Mouse (Mus musculus) lung, adult 18-20 months (tissue): Measurements from ENCODE around the gene Spdya.
A peak's percentile ranks its signal among the peaks of the same experiment; 100 is the strongest.
"Not testable (repeated sequence)": the region's sequence is repeated elsewhere in the genome, so short reads cannot be mapped to it uniquely, and the experiment has no call there.

Experiments used
- DNase-seq, 2 experiments: peaks; one replicate each; pipeline ENCODE4 v3.0.0; 2022; ENCODE audit warnings: mixed read lengths in 2 of 2

Gene Spdya

DNA sequence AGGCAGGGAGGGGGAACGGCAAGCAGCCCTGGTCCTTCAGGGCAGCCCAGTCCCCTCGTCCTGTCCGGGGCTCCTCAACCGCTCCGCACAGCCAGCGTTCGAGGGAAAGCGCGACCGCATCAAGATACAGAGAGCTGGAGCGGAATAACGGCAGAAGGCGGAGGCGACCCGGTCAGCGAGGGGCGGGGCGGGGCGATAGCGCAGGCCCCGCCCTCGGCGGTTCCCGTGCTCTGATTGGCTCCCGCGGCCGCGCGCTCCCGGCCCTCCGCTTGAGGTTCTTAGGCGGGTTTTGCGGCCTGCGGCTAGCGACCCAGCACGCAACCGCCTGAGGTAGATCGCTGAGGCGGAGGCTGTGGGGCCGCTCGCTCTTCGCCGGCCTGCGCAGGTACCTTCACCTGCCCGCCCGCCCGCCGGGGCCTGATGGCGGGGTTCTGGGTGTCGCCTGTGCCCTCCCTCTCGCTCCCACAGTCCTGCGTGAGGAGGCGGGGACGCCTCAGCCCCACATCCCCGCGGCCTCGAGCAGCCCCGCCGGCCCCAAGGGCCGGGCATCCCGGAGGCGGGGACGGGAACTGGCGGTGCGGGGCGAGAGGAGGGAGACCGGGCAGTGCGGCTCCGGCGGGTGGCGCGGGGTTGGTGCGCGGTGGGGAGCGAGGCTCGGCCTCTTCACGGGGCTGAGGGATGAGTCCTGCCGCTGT lies at the start of gene Spdya:
TSS of gene Spdya (plus strand) at position 305 of the 695 bp plus-strand sequence.
- DNase-seq, result peak; percentile 84 to 85

DNA sequence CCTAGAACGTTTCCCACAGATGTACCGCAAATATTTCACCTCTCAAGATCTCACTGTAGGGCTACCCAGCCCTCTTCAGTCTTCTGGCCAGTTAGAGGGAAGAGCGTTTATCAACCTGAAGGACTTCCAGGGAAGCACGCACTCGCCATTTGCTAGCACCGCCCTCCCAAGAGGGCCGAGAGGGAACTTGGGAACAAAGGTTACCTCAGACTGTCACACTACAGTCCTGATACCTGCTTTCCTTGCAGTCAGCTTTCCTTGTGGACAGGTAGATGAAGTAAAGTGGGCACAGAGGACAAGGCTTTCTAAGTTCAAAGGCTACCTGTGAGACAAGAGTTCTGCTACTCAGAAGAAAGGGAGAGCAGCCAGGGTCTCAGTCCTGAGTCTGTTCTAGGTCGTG lies 45.0 kb upstream of the Spdya start:
- no peak for DNase-seq

DNA sequence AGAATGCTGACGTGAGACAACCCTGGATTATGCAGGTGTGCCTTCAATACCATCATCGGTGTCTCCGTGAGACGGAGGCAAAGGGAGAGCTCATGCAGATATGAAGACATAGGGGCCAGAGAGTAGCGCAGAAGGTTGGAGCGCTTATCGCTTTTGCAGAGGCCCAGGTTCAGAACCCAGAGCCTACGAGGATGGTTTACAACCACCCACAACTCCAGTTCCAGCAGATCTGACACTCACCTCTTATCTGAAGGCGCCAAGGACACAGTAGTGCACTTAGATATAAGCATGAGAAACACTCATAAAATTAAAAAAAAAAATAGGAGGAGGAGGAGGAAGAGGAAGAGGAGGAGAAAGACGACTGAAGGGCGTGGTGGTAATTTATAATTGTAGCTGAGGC lies 41.6 kb upstream of the Spdya start:
- no peak for DNase-seq

DNA sequence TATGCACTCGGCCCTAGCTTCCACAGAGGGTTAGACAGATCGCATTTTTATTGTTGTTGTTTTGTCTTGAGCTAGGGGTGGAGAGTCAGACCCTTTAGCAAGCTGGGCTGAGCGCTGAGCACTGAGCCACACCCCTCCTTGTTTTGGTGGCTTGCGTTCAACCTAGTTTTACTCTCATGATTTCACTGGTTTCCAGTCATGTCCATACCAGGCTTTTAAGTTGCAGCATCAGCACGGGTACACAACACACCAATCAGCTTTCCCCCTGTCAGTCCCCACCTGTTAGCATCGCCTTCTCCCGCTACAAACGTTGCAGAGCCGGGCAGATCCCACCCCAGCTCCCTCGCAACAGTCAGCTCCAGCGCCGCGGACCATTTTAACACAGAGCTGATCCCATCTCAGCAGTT lies 25.6 kb upstream of the Spdya start:
- no peak for DNase-seq

DNA sequence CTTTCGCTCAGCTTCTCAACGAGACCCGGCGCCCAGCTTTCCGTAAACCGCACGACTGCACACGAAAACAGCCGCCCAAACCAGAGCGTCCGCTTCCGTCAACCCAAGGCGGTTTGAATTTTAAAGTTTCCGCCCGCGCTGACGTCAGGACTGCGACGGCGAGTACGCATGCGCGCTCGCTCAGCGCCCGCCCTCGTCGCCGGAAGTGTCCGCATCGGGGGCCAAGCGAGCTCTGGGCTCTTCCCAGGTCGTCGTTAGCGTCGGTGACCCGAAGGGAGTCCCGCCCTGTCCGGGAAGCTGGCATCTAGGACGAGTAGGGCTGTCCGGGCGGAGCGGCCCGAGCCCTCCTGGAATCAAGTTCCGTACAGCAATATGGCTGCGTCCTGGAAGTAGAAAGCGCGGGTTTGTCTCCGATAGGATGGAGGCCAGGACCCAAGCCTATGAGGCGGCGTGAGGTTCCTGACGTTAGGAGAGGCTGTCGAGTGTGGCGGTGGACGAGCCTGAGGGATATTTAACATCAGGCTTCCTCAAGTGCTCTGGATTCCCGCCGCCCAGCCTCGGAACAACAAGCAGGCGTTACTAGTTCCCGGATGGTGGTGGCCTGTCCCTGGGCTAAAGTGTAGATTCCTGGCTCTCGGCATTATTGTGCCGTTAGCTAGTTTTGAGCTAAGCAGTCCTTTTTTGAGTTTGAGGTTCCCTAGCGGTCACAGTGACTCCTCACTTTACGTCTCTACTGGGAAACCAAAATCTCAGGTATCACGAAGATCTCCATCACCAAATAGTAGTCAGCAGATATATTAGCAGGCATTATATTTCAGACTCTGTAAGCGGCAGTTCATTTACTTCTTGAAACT lies 24.9 kb upstream of the Spdya start, which contains the start of gene Ndc80:
TSS of gene Ndc80 (minus strand) at position 147 of the 854 bp plus-strand sequence.
- DNase-seq, result peak; percentile 95 to 97

DNA sequence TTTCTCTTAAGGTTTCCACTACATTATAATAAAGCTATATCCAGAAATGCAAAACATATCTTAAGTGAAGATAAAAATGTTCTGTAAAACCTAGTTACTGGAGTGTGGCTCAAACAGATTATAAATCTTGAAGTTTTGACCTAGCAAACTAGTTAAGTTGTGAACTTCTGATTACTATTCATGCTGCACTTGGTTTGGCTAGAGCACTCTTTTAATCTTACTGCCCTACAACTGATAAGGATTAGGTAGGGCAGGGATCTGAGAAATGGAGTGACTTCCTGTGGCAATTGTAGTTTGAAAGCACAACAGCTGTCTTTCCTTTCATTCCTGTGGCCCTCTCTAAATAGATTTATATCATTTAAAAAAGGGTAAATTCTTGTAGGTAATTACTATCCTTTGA lies 23.8 kb upstream of the Spdya start:
- no peak for DNase-seq

DNA sequence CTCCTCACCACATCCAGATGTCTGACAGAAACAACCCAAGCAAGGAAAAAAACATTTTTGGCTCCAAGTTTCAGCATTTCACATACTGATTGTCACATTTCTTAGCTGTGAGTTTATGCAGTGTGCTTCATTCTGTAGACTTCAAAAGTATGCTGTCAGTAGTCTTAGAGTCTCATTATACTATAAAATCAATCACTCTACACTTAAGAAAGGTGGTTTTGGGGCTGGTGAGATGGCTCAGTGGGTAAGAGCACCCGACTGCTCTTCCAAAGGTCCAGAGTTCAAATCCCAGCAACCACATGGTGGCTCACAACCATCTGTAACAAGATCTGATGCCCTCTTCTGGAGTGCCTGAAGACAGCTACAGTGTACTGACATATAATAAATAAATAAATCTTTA lies 16.3 kb upstream of the Spdya start:
- DNase-seq, result not testable (repeated sequence)

DNA sequence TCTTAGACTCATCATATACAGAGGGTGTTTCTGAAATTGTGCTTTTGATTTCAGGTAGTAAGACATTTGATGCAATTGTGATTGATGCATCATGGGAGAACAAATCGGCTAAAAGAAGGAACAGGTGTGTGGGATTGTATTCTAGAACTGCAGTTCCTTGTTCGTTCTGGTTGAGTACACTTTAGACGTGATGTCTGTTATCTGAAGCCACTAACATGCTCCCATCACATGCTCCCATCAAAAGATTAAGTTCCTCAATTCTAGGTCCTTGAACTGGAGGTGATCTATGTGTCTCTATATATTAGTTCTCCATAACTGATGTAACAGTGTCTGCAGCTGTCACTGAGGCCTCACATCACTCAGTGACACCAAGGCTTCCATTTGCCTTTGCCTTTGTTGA lies 14.7 kb upstream of the Spdya start:
- DNase-seq, result no peak

DNA sequence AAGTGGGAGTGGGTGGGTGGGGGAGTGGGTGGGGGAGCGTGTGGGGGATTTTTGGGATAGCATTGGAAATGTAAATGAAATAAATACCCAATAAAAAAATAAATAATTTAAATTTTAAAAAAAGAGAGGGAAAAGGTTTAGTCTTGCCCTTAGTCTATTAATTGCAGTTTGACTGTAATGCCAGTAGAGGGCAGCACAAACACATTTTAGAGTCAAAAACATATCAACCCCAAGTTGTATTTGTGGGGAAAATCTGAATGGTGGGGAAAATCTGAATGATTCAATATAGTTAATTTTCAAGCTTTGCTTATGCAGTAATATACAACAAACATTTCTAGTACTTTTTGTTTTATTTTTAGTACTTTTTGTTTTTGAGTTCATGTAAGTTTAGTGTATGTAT lies 3.3 kb upstream of the Spdya start:
- no peak for DNase-seq

DNA sequence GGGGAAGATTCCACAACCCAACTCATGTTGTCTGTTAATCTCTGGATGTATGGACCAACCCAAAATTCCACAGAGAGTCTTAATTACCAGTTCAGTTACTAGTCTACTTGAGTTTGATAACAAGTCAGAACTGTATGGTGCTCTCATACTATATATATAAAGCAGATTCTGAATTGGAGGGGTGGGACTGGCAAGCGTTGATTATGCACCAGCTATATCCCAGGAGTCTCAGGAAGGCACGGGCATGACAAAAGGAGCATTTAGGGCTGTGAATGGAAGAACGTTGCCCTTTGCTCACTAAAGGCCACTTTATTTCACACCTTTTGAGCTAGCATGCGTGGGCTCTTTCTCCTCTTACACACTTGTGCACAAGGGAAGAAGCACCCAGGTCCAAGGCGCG lies 511 bp upstream of the Spdya start:
- DNase-seq, result no peak

DNA sequence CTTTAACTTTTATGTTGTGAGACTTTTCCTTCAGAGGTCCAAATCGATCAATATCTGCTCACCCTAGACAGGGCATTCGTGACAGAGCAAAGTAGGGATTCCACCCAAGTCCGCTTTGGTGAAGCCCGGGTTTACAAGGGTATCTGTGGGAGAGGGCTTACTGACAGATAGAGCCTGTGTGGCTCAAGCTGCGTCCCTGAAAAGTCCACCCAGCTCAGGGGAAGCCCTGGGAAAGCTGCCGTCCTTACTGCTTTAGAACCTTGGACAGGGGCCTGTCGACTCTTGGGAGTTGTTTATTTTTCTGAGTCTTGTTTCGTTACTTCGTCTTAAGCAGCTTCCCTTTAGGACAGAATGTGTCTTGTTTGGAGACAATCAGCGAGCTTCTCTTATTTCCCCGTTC lies 1.0 kb downstream of the Spdya start:
- peak in 1 of 2 experiments; percentile 2 for DNase-seq

DNA sequence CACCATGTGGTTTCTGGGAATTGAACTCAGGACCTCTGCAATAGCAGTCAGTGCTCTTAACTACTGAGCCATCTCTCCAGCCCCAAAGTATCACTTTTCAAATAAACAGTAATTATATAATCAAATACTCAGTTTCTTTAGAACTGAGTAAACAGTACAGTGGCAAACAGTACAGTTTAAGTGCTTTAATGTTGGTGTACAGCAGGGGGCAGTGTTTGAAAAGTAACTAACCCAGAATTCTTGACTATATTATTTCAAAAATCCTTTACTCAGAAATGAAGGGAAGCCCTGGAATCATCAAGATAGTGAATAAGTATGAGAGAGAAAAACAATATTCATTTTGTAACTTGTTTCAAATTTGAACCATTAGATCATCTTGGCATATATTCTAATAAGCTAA lies 9.8 kb downstream of the Spdya start:
- peak in 1 of 2 experiments; percentile 28 for DNase-seq

DNA sequence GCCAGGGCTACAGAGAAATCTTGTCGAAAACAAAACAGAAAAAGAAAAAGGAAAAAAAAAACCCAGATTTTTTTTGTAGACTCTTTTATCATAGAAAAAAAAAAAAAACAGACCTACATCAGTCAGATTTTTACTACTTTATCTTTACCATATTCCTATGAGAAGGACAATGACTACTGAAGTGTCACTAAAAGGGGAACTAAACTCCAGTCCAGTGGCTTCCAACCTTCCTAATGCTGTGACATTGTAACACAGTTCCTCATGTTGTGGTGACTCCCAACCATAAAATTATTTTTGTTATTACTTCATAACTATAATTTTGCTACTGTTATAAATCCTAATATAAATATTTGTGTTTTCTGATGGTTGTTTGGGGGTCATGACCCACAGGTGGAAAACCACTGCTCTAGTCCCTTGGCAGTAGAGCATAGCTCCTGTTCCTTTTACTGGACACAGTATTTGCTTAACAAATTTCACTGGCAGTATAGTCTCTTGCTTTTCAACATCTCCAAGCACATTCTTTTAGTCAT lies 27.4 kb downstream of the Spdya start:
- DNase-seq, result no peak

DNA sequence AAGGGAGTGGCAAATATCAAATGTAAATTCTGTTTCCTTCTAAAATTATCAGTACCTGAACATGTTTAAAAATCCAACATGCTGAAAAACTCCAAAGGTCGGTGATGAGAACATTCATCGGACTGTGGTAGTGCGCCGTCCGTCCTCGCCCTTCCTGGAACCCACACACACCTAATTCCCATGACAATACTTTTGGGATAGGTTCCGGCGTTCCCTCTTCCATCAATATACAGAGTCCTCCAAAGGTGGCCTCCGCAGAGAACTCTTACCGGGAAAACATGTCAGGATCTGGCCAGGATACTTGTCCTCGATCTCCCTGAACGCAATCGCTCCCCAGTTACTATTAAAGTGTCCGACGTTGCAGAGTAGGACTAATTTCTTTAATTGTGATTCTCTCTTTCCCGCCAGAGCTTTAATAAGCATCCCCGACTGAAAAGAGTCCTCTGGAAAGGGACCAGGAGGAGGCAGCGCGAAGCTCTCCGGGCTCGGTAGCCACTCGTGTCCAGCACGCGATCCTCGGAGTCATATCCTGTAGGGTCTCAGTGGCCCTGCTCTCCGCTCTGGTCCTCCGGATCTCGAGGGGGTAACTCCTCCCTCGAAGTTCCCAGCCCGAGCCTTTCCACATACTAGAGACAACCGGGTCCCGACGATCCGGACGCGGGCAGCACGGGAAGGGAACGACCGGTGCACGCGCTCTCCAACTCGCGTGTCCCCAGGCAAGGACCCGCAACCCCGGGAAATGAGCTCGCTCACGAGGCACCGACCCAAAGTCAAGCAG lies 46.2 kb downstream of the Spdya start:
- no peak for DNase-seq

DNA sequence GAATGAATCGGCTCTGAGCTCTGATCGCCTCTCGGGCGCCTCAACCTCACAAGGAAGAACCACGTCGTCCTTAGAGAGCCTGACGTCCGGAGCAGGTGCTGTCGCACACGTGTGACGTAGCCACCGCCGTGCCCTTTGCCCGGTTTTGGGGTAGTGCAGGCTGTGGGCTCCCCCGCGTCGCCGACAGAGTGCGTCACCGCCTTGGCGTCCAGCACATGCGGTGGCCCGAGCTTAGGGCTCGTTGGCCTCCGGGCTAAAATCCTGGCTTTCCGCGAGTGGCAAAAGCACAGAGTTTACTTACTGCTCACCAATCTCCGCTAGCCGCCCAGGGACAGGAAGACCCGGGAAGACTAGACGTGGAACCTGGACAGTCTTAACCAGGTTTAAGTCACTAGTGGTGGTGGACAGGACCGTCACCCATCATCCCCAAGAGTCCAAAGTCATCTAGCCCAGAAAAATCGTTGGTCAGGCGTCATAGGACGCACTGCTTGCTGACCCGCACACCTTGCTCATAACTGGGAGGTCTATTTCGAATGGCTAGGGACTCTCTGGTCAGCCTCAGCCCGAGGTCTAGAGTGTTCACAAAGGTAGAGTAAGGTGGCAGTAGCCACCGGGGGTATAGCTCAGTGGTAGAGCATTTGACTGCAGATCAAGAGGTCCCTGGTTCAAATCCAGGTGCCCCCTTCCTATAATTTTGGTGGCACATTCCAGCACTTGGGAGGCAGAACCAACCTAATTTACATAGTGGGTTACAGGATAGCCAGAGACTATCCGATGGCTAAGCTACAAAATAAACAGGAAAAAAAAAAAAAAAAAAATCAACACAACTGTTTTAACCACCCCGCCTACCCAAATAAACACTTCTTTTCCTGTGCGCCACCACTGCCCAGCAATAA lies 47.0 kb downstream of the Spdya start:
- DNase-seq, result peak; percentile 91 to 92

DNA sequence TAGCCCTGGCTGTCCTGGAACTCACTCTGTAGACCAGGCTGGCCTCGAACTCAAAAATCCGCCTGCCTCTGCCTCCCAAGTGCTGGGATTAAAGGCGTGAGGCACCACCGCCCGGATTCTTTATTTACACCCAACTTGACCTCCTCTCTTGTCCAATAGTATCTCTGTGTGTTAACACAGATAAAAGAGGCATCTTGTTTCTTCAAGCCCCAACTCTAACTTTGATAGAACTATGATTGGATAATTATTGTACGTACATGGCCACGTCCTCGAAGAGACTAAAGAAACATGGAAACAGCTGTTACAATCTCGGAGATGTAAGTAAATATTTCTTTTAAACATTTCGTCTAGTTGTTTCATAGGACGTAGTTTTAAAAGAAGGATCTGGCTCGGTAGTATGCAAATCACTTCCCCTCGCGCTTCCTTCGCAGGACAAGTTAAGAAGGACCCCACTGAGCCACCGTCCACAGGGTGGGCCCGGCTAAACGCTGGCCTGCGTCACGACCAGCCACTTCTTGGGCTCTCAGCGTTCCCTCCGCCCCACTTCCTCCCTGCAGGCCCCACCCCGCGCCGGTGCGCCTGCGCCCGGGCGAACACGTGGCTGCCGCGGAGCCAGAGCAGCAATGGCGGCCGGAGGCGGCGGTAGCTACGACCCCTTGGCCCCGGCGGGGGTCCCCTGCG lies 63.9 kb downstream of the Spdya start, which contains the start of gene Wdr43:
TSS of gene Wdr43 (plus strand) at position 258 of the 681 bp plus-strand sequence.
- peak; percentile 97 for DNase-seq

DNA sequence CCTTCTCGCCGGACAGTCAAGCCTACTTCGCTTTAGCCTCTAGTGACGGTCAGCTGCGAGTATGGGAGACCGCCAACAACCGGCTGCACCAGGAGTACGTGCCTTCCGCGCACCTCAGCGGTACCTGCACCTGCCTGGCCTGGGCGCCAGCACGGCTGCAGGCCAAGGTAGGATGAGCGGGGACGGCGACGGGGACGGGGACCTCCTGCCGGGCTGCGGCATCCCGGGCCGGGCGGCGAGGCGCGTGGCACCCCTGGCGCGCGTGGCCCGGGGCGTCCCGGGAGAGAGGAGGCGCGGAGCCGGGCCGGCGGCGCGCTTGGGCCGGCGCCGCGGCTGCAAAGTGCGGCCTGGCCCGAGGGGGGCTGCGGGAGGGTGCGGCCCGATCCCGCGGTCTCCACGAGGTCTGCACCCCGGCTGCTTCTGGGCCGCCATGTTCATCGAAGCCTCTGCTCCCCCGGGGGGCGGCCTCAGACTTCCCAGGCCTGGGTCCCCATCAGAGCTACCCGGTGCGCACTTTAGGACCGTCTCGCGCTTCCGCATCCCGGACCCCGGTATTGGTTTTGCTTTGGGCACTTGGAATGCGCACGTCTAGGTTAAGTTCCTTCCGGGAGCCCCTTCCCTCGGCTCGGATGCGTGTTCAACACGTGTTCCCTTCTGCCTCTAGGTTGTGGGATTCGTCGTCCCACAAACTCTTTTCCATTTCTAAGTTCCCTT lies 64.6 kb downstream of the Spdya start:
- DNase-seq, result peak; percentile 2 to 9

DNA sequence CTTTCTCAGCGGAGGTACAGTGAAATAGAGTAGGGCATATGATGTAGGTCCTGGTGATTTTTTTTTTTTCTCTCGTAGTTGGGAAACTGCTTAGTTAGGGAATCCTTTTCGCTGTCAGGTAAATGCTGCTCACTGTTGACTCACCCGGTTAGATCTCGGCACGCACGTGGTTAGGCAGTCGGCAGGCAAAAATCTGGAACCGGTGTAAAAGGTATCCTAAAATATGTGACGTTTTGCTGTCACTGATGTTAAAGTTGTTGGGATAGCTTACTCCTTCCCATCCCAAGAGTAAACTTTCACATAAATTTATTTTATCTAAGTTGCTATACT lies 65.1 kb downstream of the Spdya start:
- peak in 1 of 2 experiments; percentile 2 for DNase-seq

DNA sequence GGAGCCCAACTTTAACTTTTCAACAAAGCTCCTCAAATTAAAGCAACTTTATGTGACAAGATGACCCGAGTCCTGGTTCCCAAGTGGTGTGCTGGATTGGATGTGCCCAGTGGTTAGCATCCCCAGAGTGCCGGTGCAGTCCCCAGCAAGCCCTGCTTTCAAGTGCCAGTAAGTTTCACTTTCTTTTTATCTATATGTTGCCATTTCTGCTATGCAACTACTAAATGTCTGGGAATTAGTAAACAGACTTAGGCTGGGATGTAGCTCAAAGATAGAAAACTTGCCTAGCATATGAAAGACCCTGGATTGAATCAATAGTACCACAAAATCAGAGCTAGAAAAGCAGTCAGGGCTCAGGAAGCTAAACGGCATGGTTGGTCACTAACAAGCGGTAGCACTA lies 66.1 kb downstream of the Spdya start:
- no peak for DNase-seq

DNA sequence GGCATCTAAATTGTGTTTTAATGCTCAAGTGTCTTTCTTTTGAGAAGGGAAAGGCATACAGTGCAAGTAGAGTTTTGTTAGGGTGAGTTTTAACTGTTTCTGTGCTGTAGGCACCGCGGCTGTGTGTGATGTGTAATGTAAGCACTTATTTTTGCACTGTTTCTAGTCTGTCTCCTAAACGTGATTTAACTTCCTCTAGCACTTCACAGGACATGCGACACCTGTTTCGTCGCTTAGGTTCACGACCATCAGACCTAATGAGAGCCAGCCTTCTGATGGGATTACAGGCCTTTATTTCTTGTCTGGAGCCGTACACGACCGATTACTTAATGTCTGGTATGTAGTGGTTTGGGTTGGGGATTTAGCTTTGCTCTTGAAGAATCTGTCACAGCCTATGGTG lies 79.9 kb downstream of the Spdya start:
- DNase-seq, result no peak

DNA sequence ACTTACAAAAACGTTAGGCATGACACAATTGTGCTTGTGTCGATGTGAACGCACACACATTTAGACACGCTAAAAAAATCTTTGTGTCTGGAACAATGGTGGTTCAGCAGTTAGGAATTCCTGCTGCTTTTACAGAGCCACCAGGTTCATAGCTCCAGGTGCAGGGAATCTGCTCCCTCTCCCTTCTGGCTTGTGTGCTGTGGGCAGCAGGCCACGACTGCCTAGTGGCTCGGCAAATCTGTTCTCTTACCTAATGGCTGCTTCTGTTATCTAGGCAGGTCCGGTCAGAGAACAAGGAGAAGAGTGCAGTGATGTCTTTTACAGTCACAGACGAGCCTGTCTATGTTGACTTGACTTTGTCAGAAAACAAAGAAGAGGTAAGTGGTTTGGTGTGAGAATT lies 81.5 kb downstream of the Spdya start:
- DNase-seq, result no peak
